Mouse (Mus musculus) heart, adult 18-20 months (tissue): Measurements from ENCODE around the gene Kctd11. TPM values are rescaled to one million over a fixed set of nuclear protein-coding genes. Genes with fewer than 3 reads are reported as not detected.

Experiments used
- DNase-seq, 2 experiments: peaks; one replicate each; pipeline ENCODE4 v3.0.0; 2021 to 2022; ENCODE audit warnings: mixed read lengths in 1 of 2
- microRNA-seq, 2 experiments: library from miRNA; unstranded; fragments of <30 nt; microRNA quantifications; one replicate each; pipeline ENCODE4 v1.2.0; 2022
- total RNA-seq, 2 experiments: library from RNA; stranded (reverse); gene quantifications; 2 replicates each; pipeline ENCODE4 v1.2.3; 2021

Gene Kctd11
- total RNA-seq, 2 experiments from 2014 or later = 2.0 to 2.5 TPM

GRCm38 (mm10) chr11:69849128-69849527 lies 32.1 kb downstream of the Kctd11 start:
- DNase-seq = peak in 1 of 2 experiments; percentile 62

- no peak for DNase-seq
Observed at GRCm38 (mm10) chr11:69848021-69848420, 33.2 kb downstream of the Kctd11 start.

- DNase-seq = peak; percentile 57 to 64
Observed at GRCm38 (mm10) chr11:69846738-69847688, 34.2 kb downstream of the Kctd11 start.

- DNase-seq = peak; percentile 94 to 95
Observed at GRCm38 (mm10) chr11:69846198-69846680, 35.0 kb downstream of the Kctd11 start, which contains the start of gene Plscr3. Gene Plscr3 (plus strand): TSS chr11:69846376.

- no peak for DNase-seq
Observed at GRCm38 (mm10) chr11:69838714-69839104, 42.5 kb downstream of the Kctd11 start.

- peak; percentile 97 to 99 for DNase-seq
Observed at GRCm38 (mm10) chr11:69837952-69838713, 43.1 kb downstream of the Kctd11 start, which contains the start of gene Tmem256. Gene Tmem256 (plus strand): TSS chr11:69838514.

GRCm38 (mm10) chr11:69837604-69837951 lies 43.6 kb downstream of the Kctd11 start, which contains the start of gene Nlgn2:
Gene Nlgn2 (minus strand): TSS chr11:69837784.
- DNase-seq = no peak

- peak; percentile 54 to 69 for DNase-seq
Observed at GRCm38 (mm10) chr11:69836703-69837576, 44.3 kb downstream of the Kctd11 start.

- DNase-seq = no peak
Observed at GRCm38 (mm10) chr11:69835966-69836335, 45.3 kb downstream of the Kctd11 start.

- DNase-seq = no peak
Observed at GRCm38 (mm10) chr11:69835326-69835965, 45.8 kb downstream of the Kctd11 start.

GRCm38 (mm10) chr11:69834001-69834549 lies 47.1 kb downstream of the Kctd11 start:
- no peak for DNase-seq

- no peak for DNase-seq
Observed at GRCm38 (mm10) chr11:69833554-69833953, 47.7 kb downstream of the Kctd11 start.

- DNase-seq = no peak
Observed at GRCm38 (mm10) chr11:69828832-69829231, 52.4 kb downstream of the Kctd11 start.

Small RNAs within 50 kb of the gene (microRNA-seq; reads per million reads assigned to microRNA genes)
- gene Mir6924 = 0 reads per million in 2 experiments

Other genes with a start within 250 kb of the Kctd11 start
- 10 to 100 TPM; 91.3 to 97.2 TPM for gene Fxr2, start 248.4 kb downstream of the Kctd11 start, total RNA-seq
- gene Sox15, start 226.1 kb downstream of the Kctd11 start, total RNA-seq = not detected
- gene Mpdu1, start 218.8 kb downstream of the Kctd11 start, total RNA-seq = 10 to 100 TPM; 12.3 to 15.6 TPM
- gene Cd68, start 215.3 kb downstream of the Kctd11 start, total RNA-seq = 10 to 100 TPM in 1 of 2 experiments, 1 to 10 TPM in 1; 7.3 to 10.5 TPM
- 100 to 1,000 TPM; 185 to 188 TPM for gene Eif4a1, start 209.0 kb downstream of the Kctd11 start, total RNA-seq
- 10 to 100 TPM; 27.3 to 35.1 TPM for gene Senp3, start 199.3 kb downstream of the Kctd11 start, total RNA-seq
- gene Tnfsf13, start 195.6 kb downstream of the Kctd11 start, total RNA-seq = 1 to 10 TPM; 1.5 to 1.7 TPM
- gene Tnfsf12, start 185.6 kb downstream of the Kctd11 start, total RNA-seq = 10 to 100 TPM; 16.9 to 17.1 TPM
- gene Tnfsfm13, start 185.3 kb downstream of the Kctd11 start, total RNA-seq = 1 to 10 TPM; 2.5 to 4.1 TPM
- 10 to 100 TPM; 27.4 to 33.4 TPM for gene Polr2a, start 122.8 kb downstream of the Kctd11 start, total RNA-seq
- not detected for gene Slc35g3, start 119.4 kb downstream of the Kctd11 start, total RNA-seq
- gene Zbtb4, start 115.5 kb downstream of the Kctd11 start, total RNA-seq = 10 to 100 TPM; 41.7 to 44.7 TPM
- gene Chrnb1, start 85.5 kb downstream of the Kctd11 start, total RNA-seq = 1 to 10 TPM; 2.0 to 4.6 TPM
- 1 to 10 TPM; 2.6 to 3.0 TPM for gene Fgf11, start 79.5 kb downstream of the Kctd11 start, total RNA-seq
- under 1 TPM; 0.17 to 0.49 TPM for gene Tmem102, start 75.8 kb downstream of the Kctd11 start, total RNA-seq
- gene Gm39566, start 66.1 kb downstream of the Kctd11 start, total RNA-seq = not detected
- gene Spem2, start 62.9 kb downstream of the Kctd11 start, total RNA-seq = not detected
- not detected for gene Spem1, start 59.2 kb downstream of the Kctd11 start, total RNA-seq
- gene Nlgn2, start 43.6 kb downstream of the Kctd11 start, total RNA-seq = 1 to 10 TPM; 3.3 to 3.9 TPM
- gene Tmem256, start 42.9 kb downstream of the Kctd11 start, total RNA-seq = 100 to 1,000 TPM; 232 to 246 TPM
- gene Plscr3, start 35.0 kb downstream of the Kctd11 start, total RNA-seq = 10 to 100 TPM; 19.6 to 21.4 TPM
- not detected for gene Tnk1, start 22.7 kb downstream of the Kctd11 start, total RNA-seq
- not detected for gene Tmem95, start 3.4 kb downstream of the Kctd11 start, total RNA-seq
- 1 to 10 TPM in 1 of 2 experiments, under 1 TPM in 1; 0.72 to 4.4 TPM for gene Acap1, start 14.1 kb upstream of the Kctd11 start, total RNA-seq
- gene 2810408A11Rik, start 19.6 kb upstream of the Kctd11 start, total RNA-seq = under 1 TPM in 1 of 2 experiments, not detected in 1; 0.41 TPM
- 10 to 100 TPM; 42.1 to 48.0 TPM for gene Neurl4, start 19.7 kb upstream of the Kctd11 start, total RNA-seq
- 10 to 100 TPM; 26.2 to 27.5 TPM for gene Gps2, start 32.5 kb upstream of the Kctd11 start, total RNA-seq
- 100 to 1,000 TPM; 415 to 425 TPM for gene Eif5a, start 40.6 kb upstream of the Kctd11 start, total RNA-seq
- 10 to 100 TPM; 14.6 to 23.1 TPM for gene Ybx2, start 54.4 kb upstream of the Kctd11 start, total RNA-seq
- 100 to 1,000 TPM; 402 to 439 TPM for gene Slc2a4, start 66.8 kb upstream of the Kctd11 start, total RNA-seq
- gene Cldn7, start 83.4 kb upstream of the Kctd11 start, total RNA-seq = 1 to 10 TPM in 1 of 2 experiments, not detected in 1; 1.3 TPM
- gene Ctdnep1, start 99.8 kb upstream of the Kctd11 start, total RNA-seq = 100 to 1,000 TPM; 130 to 144 TPM
- gene Elp5, start 101.1 kb upstream of the Kctd11 start, total RNA-seq = 10 to 100 TPM; 46.2 to 53.1 TPM
- gene Gabarap, start 109.7 kb upstream of the Kctd11 start, total RNA-seq = 100 to 1,000 TPM; 285 to 320 TPM
- 10 to 100 TPM; 18.4 to 19.7 TPM for gene Phf23, start 114.4 kb upstream of the Kctd11 start, total RNA-seq
- 1 to 10 TPM; 3.4 to 4.8 TPM for gene Dvl2, start 119.2 kb upstream of the Kctd11 start, total RNA-seq
- 1,000 to 10,000 TPM; 1,326 to 1,372 TPM for gene Acadvl, start 134.0 kb upstream of the Kctd11 start, total RNA-seq
- gene Dlg4, start 135.5 kb upstream of the Kctd11 start, total RNA-seq = 1 to 10 TPM; 5.9 to 6.8 TPM
- gene Asgr1, start 172.7 kb upstream of the Kctd11 start, total RNA-seq = not detected
- under 1 TPM in 1 of 2 experiments, not detected in 1; 0.21 TPM for gene Asgr2, start 211.2 kb upstream of the Kctd11 start, total RNA-seq
- gene Mgl2, start 248.9 kb upstream of the Kctd11 start, total RNA-seq = 1 to 10 TPM; 3.5 to 5.1 TPM